Mouse (Mus musculus): ENCODE measurements at regions not wholly inside any gene's neighbourhood (a gene's known extent, or its start where the extent isn't known, plus 50 kb on each side); places are given as distances from the start of the nearest gene placed in this dataset.

- DNase-seq = no peak
These were observed 473.5 kb downstream of the Gsdmc2 start for GRCm38 (mm10) chr15:63371328-63372023.

GRCm38 (mm10) chr15:63364473-63364872, 480.5 kb downstream of the Gsdmc2 start:
- DNase-seq = no peak

- peak in 1 of 2 experiments; percentile 5 for DNase-seq
These were observed 484.6 kb downstream of the Gsdmc2 start for GRCm38 (mm10) chr15:63360402-63360801.

GRCm38 (mm10) chr15:63341730-63342129, 503.2 kb downstream of the Gsdmc2 start:
- no peak for DNase-seq

GRCm38 (mm10) chr15:63340322-63341060, 504.5 kb downstream of the Gsdmc2 start:
- peak in 1 of 2 experiments; percentile 2 for DNase-seq

GRCm38 (mm10) chr15:63319666-63320065, 525.3 kb downstream of the Gsdmc2 start:
- no peak for DNase-seq

GRCm38 (mm10) chr15:63310426-63310825, 534.6 kb downstream of the Gsdmc2 start:
- DNase-seq = no peak

- DNase-seq = no peak
These were observed 545.7 kb downstream of the Gsdmc2 start for GRCm38 (mm10) chr15:63299311-63299710.

- no peak for DNase-seq
These were observed 556.4 kb downstream of the Gsdmc2 start for GRCm38 (mm10) chr15:63288534-63288933.

- no peak for DNase-seq
These were observed 559.0 kb downstream of the Gsdmc2 start for GRCm38 (mm10) chr15:63286026-63286425.

- DNase-seq = no peak
These were observed 574.6 kb downstream of the Gsdmc2 start for GRCm38 (mm10) chr15:63270381-63270780.

- no peak for DNase-seq
These were observed 579.1 kb downstream of the Gsdmc2 start for GRCm38 (mm10) chr15:63265845-63266244.

- DNase-seq = no peak
These were observed 589.2 kb downstream of the Gsdmc2 start for GRCm38 (mm10) chr15:63255736-63256135.

- DNase-seq = no peak
These were observed 592.1 kb downstream of the Gsdmc2 start for GRCm38 (mm10) chr15:63252781-63253340.

- no peak for DNase-seq
These were observed 606.4 kb downstream of the Gsdmc2 start for GRCm38 (mm10) chr15:63238601-63239000.

- DNase-seq = peak in 1 of 2 experiments; percentile 8
These were observed 626.5 kb downstream of the Gsdmc2 start for GRCm38 (mm10) chr15:63218393-63219060.

GRCm38 (mm10) chr15:63205150-63205549, 639.8 kb downstream of the Gsdmc2 start:
- no peak for DNase-seq

- DNase-seq = peak in 1 of 2 experiments; percentile 5
These were observed 649.9 kb downstream of the Gsdmc2 start for GRCm38 (mm10) chr15:63195031-63195430.

- DNase-seq = no peak
These were observed 650.5 kb downstream of the Gsdmc2 start for GRCm38 (mm10) chr15:63194492-63194797.

GRCm38 (mm10) chr15:63193617-63194491, 651.1 kb downstream of the Gsdmc2 start:
- no peak for DNase-seq

- no peak for DNase-seq
These were observed 653.2 kb downstream of the Gsdmc2 start for GRCm38 (mm10) chr15:63191731-63192130.

- DNase-seq = no peak
These were observed 654.9 kb downstream of the Gsdmc2 start for GRCm38 (mm10) chr15:63190086-63190485.

Data from cerebellum, postnatal 25 days (tissue).